Mouse (Mus musculus) midbrain, postnatal 0 days (tissue): Measurements from ENCODE around the gene Ric8b. TPM values are rescaled to one million over a fixed set of nuclear protein-coding genes. Genes with fewer than 3 reads are reported as not detected.

Source experiments
- ATAC-seq: fragments of 200-750 bp; cut with Nextera tagmentation; 2 replicates; pipeline ENCODE4 v1.8.0; 2017; ENCODE audit warnings: moderate number of reproducible peaks, mild to moderate bottlenecking, moderate TSS enrichment, moderate library complexity; ENCODE audit not compliant: low FRiP score
- DNase-seq: peaks from one replicate; pipeline ENCODE4 v3.0.0-alpha.2; 2015; ENCODE audit warnings: low spot score
- H3K27ac ChIP-seq: fragments of 300-500 bp; sonication (generic); 2 replicates; pipeline ENCODE4 v1.5.1; 2014; ENCODE audit warnings: low read depth, mild to moderate bottlenecking, low read length, mixed read lengths
- H3K27me3 ChIP-seq: fragments of 300-500 bp; sonication (generic); 2 replicates; pipeline ENCODE4 v1.6.1; 2014; ENCODE audit warnings: low read length, control low read depth, mixed read lengths; ENCODE audit not compliant: insufficient read depth
- H3K36me3 ChIP-seq: fragments of 300-500 bp; sonication (generic); 2 replicates; pipeline ENCODE4 v1.6.1; 2014; ENCODE audit warnings: low read length, control low read depth, mixed read lengths; ENCODE audit not compliant: insufficient read depth
- H3K4me1 ChIP-seq: fragments of 300-500 bp; sonication (generic); 2 replicates; pipeline ENCODE4 v1.6.1; 2014; ENCODE audit warnings: mild to moderate bottlenecking, control low read depth, antibody characterized with exemption, low read length, mixed read lengths; ENCODE audit not compliant: insufficient read depth
- H3K4me2 ChIP-seq: fragments of 300-500 bp; sonication (generic); 2 replicates; pipeline ENCODE4 v1.6.1; 2014; ENCODE audit warnings: low read depth, mild to moderate bottlenecking, low read length, mixed read lengths; ENCODE audit not compliant: poor library complexity, severe bottlenecking
- H3K4me3 ChIP-seq: fragments of 300-500 bp; sonication (generic); 2 replicates; pipeline ENCODE4 v1.5.1; 2014; ENCODE audit warnings: low read depth, mild to moderate bottlenecking, low read length, moderate library complexity
- H3K9ac ChIP-seq: fragments of 300-500 bp; sonication (generic); replicated peaks from 2 replicates; pipeline ENCODE4 v1.6.1; 2014; ENCODE audit warnings: mild to moderate bottlenecking, low read length, moderate library complexity, mixed read lengths; ENCODE audit not compliant: poor library complexity, severe bottlenecking
- H3K9me3 ChIP-seq: fragments of 300-500 bp; sonication (generic); 2 replicates; pipeline ENCODE4 v1.6.1; 2016; ENCODE audit warnings: low read length, control low read depth
- CTCF ChIP-seq: IDR thresholded peaks from 2 replicates; pipeline ENCODE4 v1.5.1; 2016; ENCODE audit warnings: antibody characterized with exemption, mild to moderate bottlenecking
- WGBS: fragments of 180-500 bp; shearing (Covaris S2); extraction: QIAGEN DNeasy Blood & Tissue Kit; methylation state at CpG from one replicate; pipeline ENCODE4 v1.1.7; 2014; 5-methylcytosine and 5-hydroxymethylcytosine counted together
- polyA plus RNA-seq: library from polyadenylated mRNA; unstranded; fragments of >200 nt; fragmentation: Nextera tagmentation; extraction: Ambion mirVana; gene quantifications from 2 replicates; pipeline ENCODE4 v1.2.1, GENCODE M21; 2015
- total RNA-seq: library from RNA; depleted of rRNA; stranded (reverse); fragments of >200 nt; gene quantifications from 2 replicates; pipeline ENCODE4 v1.2.3, GENCODE M21; 2014

Ric8b gene
- total and polyA plus RNA-seq, 2 experiments from 2014 or later = 34.8 to 48.4 TPM

DNA sequence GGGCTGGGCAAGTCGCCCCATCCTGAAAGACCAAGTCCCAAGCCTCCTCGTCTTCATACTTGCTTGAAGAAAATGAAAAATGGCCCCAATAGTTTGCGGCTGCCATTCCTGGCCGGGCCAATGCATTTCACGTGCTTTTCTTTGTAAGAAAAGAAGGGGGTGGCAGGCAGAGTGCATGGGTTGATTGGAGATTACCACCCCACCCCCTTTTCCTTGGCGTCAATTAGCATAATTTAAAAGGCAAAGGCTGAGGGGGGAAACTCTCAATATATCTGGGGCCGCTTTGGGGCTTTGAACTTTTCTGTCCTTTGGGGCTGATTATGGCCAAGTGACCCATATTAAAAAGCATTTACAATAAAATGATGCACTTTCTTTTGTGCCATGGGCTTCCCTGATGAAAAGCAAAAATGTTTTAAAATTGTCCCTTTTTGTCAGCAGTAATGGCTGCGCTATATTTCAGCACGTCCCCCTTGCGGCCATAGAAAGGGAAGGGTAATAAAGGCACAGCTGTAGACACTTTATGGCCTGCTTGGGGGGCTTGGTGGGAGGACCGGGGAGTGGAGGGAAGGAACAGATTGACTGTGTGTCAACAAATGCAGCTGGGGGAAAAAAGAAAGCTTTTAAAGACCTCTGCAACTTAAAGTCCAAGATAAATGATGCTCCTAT, 105.4 kb downstream of the Ric8b start:
- H3K4me2 ChIP-seq = no peak overlapping the region
- H3K9me3 ChIP-seq = no peaks in the 10 kb centered on the region
- peak; percentile 15 for DNase-seq
- H3K27me3 ChIP-seq = no peaks in the 10 kb centered on the region
- no peak for ATAC-seq
- TF ChIP-seq CTCF = peak; percentile 39; the same call in 1 of the 2 replicates
- H3K9ac ChIP-seq = no peak overlapping the region
- H3K36me3 ChIP-seq = peaks cover 15% of the 10 kb centered on the region
- 0 out of 2 replicates have a peak overlapping the region, but pooled peaks have one; percentile 9 for H3K27ac ChIP-seq
- H3K4me3 ChIP-seq = no peak overlapping the region
- 0 out of 2 replicates have a peak, but pooled peaks cover 3% of the 10 kb centered on the region for H3K4me1 ChIP-seq
- 36% methylated on average over 11 of the region's 11 CpGs for WGBS

DNA sequence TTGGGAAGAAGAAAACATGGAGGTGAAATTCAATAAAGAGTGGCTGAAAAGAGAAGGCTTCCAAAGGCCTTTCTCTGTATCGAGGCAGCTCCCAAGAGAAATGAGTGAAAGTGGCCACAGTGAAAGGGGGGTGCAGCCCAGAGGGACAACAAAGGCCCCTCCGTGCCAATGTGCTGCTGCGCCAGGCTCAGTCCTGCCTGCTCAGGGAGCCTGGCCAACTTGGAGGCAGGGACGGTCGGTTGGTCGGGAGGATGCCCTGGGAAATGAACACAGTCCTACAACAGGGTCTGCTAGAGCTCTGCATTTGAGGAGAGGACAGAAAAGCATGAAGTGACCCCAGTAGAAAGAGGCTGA, 105.9 kb downstream of the Ric8b start:
- TF ChIP-seq CTCF = no peak
- 50% methylated on average over 6 of the region's 6 CpGs for WGBS

DNA sequence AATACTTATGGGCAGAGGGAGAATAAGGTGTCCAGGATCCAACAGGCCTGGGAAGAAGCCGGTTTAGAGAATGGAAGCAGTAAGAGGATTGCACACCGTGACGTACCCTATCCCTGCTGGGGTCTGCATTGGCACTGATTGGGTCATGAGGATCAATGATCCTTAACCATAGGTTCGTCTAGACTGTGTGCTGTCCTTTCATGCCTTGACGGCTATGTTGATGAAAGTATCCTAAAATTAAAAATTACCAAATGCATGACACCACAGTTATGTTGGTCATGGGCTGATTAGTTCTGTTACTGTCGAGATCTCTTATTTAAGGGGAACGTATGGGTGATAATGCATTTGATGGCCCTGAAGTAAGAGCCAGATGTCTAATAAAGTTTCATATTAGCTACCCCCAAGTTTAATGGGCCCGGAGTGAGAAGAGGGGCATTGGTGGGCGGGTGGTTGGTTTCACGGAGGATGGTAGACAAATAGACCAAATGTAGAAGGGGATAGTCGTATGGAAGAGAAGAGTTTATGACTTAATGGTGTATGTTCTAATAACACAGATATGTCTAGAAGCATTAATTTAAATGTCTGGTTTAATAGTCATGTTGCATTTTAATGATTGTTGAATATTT, 108.5 kb downstream of the Ric8b start:
- ATAC-seq (peak; percentile 91), DNase-seq (no peak)
- Histone ChIP-seq H3K4me2 (no peak overlapping the region), H3K4me3 (no peak overlapping the region), H3K9me3 (no peaks in the 10 kb centered on the region), H3K27me3 (no peaks in the 10 kb centered on the region), H3K27ac (no peak overlapping the region), H3K4me1 (0 out of 2 replicates have a peak, but pooled peaks cover 3% of the 10 kb centered on the region), H3K36me3 (no peaks in the 10 kb centered on the region), H3K9ac (no peak overlapping the region)
- TF ChIP-seq CTCF = no peak
- WGBS = 82% methylated on average over 11 of the region's 11 CpGs

More for the DNA sequence above, 105.9 kb downstream of the Ric8b start:
- no peaks in the 10 kb centered on the region for H3K9me3 ChIP-seq
- 0 out of 2 replicates have a peak, but pooled peaks cover 3% of the 10 kb centered on the region for H3K4me1 ChIP-seq
- H3K4me3 ChIP-seq = no peak overlapping the region
- peaks cover 11% of the 10 kb centered on the region for H3K36me3 ChIP-seq
- DNase-seq = peak; percentile 79
- H3K27me3 ChIP-seq = no peaks in the 10 kb centered on the region
- H3K27ac ChIP-seq = 0 out of 2 replicates have a peak overlapping the region, but pooled peaks have one; percentile 9
- 0 out of 2 replicates have a peak, but pooled peaks have one; percentile 48 for ATAC-seq
- H3K9ac ChIP-seq = no peak overlapping the region
- no peak overlapping the region for H3K4me2 ChIP-seq

DNA sequence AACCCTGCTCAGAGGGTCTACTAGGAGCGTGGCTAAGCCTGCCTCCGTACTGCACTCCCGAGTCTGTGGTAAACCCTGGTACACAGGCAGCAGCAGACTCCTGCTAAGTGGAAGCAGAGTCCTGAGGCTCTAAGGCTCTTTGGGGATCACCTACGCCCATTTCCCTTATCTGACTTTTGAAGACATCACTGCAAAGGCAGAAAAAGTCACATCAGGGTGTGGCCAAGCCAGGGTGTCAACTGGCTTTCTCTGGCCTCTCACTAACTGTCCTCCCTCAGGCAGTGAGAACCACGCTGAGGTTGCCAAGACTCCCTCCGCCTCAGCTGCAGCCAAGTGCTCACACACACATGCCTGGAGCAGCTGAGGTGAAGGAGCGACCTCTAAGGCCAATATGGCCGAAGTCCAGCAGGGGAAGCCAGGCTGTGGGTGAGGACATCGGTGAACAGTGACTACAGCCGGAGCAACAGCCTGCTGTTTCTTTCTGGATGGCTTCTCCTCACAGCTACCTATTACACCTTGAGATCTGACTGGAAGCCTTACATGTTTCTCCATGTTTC, 110.3 kb downstream of the Ric8b start:
- no peaks in the 10 kb centered on the region for H3K36me3 ChIP-seq
- ATAC-seq = no peak
- no peaks in the 10 kb centered on the region for H3K9me3 ChIP-seq
- H3K4me2 ChIP-seq = no peak overlapping the region
- TF ChIP-seq CTCF = no peak
- H3K27ac ChIP-seq = no peak overlapping the region
- no peaks in the 10 kb centered on the region for H3K27me3 ChIP-seq
- H3K4me1 ChIP-seq = 0 out of 2 replicates have a peak, but pooled peaks cover under 1% of the 10 kb centered on the region
- H3K4me3 ChIP-seq = no peak overlapping the region
- DNase-seq = no peak
- no peak overlapping the region for H3K9ac ChIP-seq
- 86% methylated on average over 10 of the region's 10 CpGs for WGBS

DNA sequence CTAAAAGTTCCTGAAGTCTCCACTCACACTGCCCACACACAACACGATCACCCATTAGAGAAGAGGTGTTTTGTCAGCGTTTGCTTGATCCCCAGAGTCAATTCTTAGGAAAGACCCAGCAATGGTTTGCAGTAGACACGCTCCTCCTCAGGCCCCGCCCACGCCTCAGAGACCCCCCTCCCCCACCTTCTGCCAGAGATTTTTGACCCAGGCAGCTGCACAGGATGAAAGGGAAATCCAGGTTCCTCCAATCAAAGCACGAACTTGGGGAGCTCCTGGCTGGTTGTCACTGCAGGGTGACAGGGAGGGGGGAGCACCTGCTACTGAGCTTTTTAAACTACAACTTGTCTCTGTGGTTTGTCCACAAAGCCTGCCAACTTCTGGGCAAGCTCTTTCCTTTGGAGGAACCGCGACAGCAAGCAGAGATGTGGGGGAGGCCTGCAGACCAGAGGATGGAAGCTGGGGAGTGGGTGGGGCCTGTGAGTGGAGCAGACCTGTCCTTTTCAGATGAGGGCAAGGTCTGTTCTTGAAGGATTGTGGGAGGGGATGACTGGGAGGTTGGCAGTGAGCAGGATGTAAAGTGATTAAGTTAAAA, 117.8 kb downstream of the Ric8b start:
- no peak for ATAC-seq
- Histone ChIP-seq H3K9ac (no peak overlapping the region), H3K27ac (no peak overlapping the region), H3K4me1 (no peaks in the 10 kb centered on the region), H3K4me2 (no peak overlapping the region), H3K27me3 (no peaks in the 10 kb centered on the region), H3K9me3 (no peaks in the 10 kb centered on the region), H3K4me3 (no peak overlapping the region), H3K36me3 (no peaks in the 10 kb centered on the region)
- no peak for DNase-seq
- 14% methylated on average over 8 of the region's 8 CpGs for WGBS
- TF ChIP-seq CTCF = no peak
